Mouse (Mus musculus) bone marrow macrophage, adult 2 months (primary cell): Measurements from ENCODE around the gene Zswim1.

ENCODE experiments used
- CTCF ChIP-seq: IDR thresholded peaks from 2 replicates; pipeline ENCODE4 v1.5.1; 2012; ENCODE audit warnings: low read depth, mild to moderate bottlenecking, low read length, moderate library complexity
- POLR2A ChIP-seq: IDR thresholded peaks from 2 replicates; pipeline ENCODE4 v1.6.1; 2012; ENCODE audit warnings: mild to moderate bottlenecking, low read depth, low read length, borderline replicate concordance

GRCm38 (mm10) chr2:164787032-164787431 is 35.5 kb upstream of the Zswim1 start:
- TF ChIP-seq CTCF (no peak), POLR2A (no peak)
